Mouse (Mus musculus): ENCODE data around the gene Slco3a1. TPM values are rescaled to one million over a fixed set of nuclear protein-coding genes. Genes with fewer than 3 reads are reported as not detected.

Gene Slco3a1
- total RNA-seq, 2 experiments from 2014 or later, result 23.5 to 24.4 TPM

- no peak for DNase-seq
These were observed 26.4 kb downstream of the Slco3a1 start for GRCm38 (mm10) chr7:74528182-74528581.

GRCm38 (mm10) chr7:74527689-74528088, 26.9 kb downstream of the Slco3a1 start:
- no peak for DNase-seq

- no peak for DNase-seq
These were observed 28.6 kb downstream of the Slco3a1 start for GRCm38 (mm10) chr7:74526030-74526429.

- DNase-seq, result no peak
These were observed 29.0 kb downstream of the Slco3a1 start for GRCm38 (mm10) chr7:74525586-74525985.

- DNase-seq, result no peak
These were observed 30.2 kb downstream of the Slco3a1 start for GRCm38 (mm10) chr7:74524188-74524971.

- no peak for DNase-seq
These were observed 31.5 kb downstream of the Slco3a1 start for GRCm38 (mm10) chr7:74523086-74523485.

GRCm38 (mm10) chr7:74522260-74522659, 32.3 kb downstream of the Slco3a1 start:
- DNase-seq, result no peak

GRCm38 (mm10) chr7:74519386-74519785, 35.2 kb downstream of the Slco3a1 start:
- no peak for DNase-seq

- no peak for DNase-seq
These were observed 35.8 kb downstream of the Slco3a1 start for GRCm38 (mm10) chr7:74518776-74519175.

GRCm38 (mm10) chr7:74518255-74518654, 36.3 kb downstream of the Slco3a1 start:
- no peak for DNase-seq

- no peak for DNase-seq
These were observed 43.9 kb downstream of the Slco3a1 start for GRCm38 (mm10) chr7:74510676-74511075.

GRCm38 (mm10) chr7:74508205-74508604, 46.4 kb downstream of the Slco3a1 start:
- no peak for DNase-seq

GRCm38 (mm10) chr7:74506856-74507255, 47.7 kb downstream of the Slco3a1 start:
- DNase-seq, result no peak

- no peak for DNase-seq
These were observed 48.9 kb downstream of the Slco3a1 start for GRCm38 (mm10) chr7:74505635-74506034.

GRCm38 (mm10) chr7:74501187-74501586, 53.4 kb downstream of the Slco3a1 start:
- no peak for DNase-seq

- DNase-seq, result no peak
These were observed 55.1 kb downstream of the Slco3a1 start for GRCm38 (mm10) chr7:74499470-74499869.

- DNase-seq, result no peak
These were observed 56.2 kb downstream of the Slco3a1 start for GRCm38 (mm10) chr7:74498266-74498980.

GRCm38 (mm10) chr7:74497203-74497602, 57.4 kb downstream of the Slco3a1 start:
- DNase-seq, result no peak

- no peak for DNase-seq
These were observed 59.1 kb downstream of the Slco3a1 start for GRCm38 (mm10) chr7:74495451-74495850.

GRCm38 (mm10) chr7:74493775-74494174, 60.8 kb downstream of the Slco3a1 start:
- DNase-seq, result no peak

- no peak for DNase-seq
These were observed 62.8 kb downstream of the Slco3a1 start for GRCm38 (mm10) chr7:74491683-74492355.

GRCm38 (mm10) chr7:74488141-74488540, 66.4 kb downstream of the Slco3a1 start:
- no peak for DNase-seq

- no peak for DNase-seq
These were observed 66.9 kb downstream of the Slco3a1 start for GRCm38 (mm10) chr7:74487727-74488126.
